Mouse (Mus musculus) left cerebral cortex, adult 9 months (tissue): ENCODE data around the gene Slc6a9.
A peak's percentile ranks its signal among the peaks of the same experiment; 100 is the strongest.

ENCODE experiments used
- DNase-seq, 2 experiments: peaks; one replicate each; pipeline ENCODE4 v3.0.0; 2022; ENCODE audit warnings: low spot score in 2 of 2

Slc6a9 gene

DNA sequence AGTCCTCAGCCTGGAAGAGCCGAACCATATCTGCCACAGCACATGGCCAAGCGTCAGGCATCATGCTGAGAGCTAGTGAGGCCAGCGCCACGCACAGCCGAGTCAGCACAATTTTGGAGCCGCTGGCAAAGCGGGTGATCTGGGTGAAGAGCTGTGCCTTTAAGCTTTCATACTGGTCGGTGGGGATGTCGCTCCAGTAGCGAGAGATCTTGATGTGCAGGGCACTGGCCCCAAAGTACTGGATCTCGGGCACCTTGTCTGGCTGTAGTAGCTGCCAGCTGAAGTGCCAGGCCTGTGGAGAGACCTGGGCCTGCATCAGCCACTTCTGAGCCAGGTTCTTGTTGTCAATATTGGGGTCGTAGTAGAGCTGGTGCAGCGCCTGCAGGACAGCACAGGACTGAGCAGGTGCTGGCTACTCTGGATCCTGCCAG is 77.8 kb downstream of the Slc6a9 start:
- DNase-seq, result no peak

DNA sequence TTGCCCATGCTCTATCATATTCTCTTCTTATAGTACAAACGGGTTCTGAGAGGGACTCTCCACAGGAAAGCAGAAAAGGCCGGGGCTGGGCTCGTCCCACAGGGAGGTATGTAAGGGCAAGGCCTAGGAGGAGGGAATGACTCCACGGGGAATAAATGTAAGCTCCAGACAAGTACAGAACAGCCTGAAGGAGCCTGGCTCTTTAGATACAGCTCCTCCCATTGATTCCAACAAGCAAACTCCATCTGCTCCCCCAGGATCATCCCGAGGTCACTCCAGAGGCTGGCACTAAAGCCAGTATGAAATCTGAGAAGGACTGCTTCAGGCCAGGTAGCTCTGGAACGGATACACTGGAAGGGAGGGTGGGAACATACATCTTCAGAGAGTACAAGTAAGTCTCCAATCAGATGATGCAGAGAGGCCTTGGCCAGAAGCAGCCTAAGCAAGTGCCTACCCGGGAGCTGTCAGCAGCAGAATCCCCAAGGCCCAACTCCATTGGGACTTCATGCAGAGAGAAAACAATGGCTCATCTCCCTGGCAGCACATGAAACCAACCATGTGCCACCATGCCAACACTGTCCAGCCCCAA is 78.5 kb downstream of the Slc6a9 start:
- no peak for DNase-seq

DNA sequence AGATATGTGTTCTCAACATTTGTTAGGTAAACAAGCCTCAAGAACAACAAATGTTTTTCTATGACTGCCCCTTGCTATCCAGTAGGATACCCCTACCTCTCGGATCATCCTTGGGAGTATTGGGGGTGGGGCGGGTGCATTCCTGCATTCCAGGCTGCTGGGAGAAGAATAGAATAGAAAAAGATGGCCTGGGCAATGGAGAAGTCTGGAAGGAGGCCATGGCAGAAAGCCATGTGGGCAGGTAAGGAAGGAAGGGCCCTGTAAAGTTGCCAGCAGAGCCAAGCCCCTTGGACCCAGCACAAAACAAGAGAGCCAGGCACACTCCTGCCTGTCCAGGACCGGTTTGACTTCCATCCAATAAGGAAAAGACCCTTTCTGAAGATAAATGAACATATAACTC is 79.1 kb downstream of the Slc6a9 start:
- no peak for DNase-seq

DNA sequence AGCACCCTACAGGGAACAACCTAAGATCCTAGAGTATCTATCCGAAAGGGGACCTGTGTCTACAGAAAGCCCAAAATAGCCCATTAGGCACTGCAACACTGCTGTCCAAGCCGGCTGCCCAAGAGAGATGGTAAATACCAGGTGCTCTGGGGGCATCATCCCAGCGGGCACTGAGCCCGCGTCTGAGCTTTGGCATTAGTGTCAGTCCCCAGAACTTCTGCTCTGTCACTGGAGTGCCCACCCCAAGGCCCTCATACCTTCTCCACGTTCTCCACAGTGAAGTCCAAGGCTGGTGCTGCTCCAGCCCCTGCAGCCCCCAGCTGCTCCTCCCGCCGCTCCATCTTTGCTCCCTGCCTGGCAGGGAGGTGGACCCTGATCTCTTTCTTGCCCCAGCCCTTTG is 79.7 kb downstream of the Slc6a9 start:
- no peak for DNase-seq

DNA sequence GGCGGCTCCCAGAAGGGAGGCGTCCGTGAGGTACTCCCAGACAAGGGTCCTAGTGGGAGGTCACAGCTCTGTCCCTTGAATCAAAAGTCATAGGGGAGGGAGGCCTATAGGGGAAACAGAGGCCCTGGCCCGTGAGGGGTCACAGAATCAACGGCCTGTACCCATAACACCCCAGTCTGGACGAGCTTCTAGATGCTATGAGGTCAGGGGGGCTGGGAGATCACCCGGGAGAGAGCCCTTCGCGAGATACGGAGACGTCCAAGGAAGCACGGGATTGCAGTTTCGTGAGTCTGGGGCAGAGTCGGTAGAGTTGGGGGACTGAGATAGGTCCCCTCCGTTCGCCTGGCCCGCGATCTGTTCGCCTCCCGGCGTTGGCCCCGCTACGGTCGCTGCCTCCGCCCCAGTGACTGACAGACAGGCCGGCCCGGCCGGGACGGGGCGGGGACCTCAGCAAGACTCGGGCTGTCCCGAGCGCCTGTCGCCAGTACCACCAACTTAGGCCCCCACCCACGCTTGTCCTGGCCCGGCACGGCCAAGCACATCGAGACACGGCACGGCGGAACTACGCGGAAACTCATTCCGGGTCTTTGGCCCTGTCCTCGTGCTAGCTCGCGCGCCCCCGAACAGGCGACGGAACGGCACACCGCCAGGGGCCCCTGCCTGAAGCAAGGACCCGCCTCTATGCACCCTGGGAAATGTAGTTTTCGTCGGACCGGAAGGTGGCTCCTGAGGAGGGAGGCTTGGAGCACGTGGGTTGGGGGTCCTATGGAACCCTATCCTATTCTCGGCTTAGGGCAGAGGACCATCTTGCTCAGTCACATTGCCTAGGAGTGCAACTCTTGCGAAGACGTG is 80.5 kb downstream of the Slc6a9 start, which contains the start of gene Ipo13:
TSS of gene Ipo13 (minus strand) at position 409 of the 852 bp plus-strand sequence.
- peak; percentile 78 to 91 for DNase-seq

DNA sequence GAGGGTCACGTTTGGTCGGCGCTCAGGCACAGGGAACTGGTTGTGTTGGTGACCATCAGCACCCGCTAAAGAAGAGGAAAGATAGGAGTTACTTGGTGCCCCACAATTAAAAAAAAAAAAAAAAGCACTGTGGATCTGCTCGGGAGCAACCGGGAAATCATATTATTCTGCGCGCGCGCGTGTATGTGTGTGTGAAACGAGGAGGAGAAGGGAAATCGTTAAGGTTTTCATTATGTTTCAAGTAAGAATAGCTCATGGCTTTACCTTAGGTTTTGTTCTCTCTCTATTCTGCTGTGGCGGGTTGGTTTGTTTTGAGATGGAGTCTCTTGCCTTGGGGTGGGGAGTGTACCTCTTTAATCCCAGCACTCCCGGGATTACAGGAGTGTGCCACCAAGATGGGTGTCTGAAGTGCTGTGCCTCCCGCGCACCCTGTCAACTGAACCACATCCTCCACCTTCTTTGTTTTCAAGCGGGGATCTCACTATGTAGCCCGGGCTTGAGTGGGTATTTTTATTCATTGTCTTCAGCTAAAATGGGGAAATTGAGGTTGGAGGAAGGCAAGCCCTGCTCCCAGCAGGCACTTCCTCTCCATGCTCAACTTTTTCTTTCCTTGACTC is 81.3 kb downstream of the Slc6a9 start:
- DNase-seq, result no peak

DNA sequence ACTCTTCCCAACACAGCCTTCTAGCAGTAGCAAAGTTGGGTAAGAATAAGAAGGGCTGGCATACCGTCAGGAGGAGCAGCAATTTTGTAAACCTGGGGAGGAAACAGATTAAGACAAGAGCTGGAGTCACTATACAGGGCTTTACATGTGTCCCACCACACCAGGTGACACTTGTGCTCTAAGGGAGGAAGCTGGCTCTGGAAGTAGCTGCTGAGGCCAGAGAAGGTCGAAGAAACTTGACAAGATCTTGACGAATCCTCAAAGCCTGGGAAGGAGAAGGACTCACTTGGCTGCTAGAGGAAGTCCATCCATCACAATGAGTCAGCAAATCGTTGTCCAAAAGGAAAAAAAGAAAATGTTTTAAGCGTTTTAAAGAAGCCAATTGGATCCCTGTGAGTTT is 82.1 kb downstream of the Slc6a9 start:
- no peak for DNase-seq

DNA sequence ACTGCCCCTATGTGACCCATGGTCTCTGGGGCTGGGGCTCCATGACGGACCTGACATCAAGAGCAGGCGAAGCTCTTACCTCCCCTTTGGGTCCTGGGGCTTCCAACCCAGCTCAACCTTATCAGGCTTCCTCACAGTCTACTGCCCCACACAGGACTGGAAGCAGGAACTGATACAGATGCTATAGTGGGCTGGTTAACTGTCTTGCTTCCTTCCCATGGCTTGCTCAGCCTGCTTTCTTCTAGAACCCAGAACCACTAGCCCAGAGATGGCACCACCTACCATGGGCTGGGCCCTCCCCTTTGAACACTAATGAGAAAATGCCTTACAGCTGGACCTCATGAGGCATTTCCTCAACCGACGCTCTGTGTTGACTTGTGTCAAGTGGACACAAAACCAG is 83.1 kb downstream of the Slc6a9 start:
- DNase-seq, result no peak

DNA sequence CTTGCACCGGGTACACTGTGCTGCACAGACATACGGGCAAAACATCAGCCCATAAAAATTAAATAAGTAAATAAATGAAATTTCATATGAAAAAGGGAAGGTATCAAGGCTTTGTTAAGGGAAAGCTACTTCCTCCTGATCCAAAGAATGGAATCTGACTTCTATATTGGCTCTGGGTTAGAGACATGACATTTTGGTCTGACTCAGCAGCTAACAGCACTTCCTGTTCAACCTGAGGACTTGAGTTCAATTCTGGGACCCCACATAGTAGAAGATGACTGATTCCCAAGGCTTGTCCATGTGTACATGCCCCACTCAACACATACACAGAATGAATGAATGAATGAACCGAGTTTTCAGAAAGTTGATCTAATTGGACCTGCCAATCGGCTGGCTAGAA is 83.5 kb downstream of the Slc6a9 start:
- DNase-seq, result no peak

DNA sequence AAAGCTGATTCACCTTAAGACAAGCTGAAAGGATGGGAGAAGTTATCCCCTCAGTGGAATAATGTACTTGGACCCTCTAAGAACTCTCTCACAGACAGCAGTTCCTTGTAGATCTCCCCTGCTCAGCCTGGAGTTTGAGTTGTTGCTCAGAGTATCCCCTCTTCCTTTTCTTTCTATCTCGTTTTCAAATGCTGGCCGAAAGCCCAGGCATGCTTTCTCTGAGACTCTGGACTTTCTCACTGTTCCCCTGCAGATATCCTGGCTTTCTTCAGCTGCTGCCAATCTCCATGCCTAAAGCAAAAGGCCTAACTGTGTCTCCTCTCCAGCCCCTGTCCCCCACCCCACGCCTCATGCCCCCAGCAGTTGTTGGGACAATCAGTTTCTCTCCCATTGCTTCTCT is 84.0 kb downstream of the Slc6a9 start:
- no peak for DNase-seq

DNA sequence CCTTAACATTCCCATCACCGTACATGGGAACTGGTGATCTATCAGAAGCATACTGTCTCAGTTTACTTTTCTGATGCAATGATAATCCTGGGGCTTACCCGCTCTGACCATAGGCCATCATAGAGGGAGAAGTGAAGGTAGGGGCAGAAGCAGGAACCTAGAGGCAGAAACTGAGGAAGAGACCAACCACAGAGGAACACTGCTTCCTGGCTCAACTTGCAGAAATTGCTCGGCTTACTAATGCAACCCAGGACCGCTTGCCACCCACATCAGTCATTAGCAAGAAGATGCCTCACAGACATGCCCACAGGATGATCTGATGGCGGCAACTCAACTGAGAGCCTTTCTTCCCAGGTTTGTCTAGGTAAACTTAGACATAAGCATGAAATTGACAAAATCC is 84.5 kb downstream of the Slc6a9 start:
- no peak for DNase-seq

DNA sequence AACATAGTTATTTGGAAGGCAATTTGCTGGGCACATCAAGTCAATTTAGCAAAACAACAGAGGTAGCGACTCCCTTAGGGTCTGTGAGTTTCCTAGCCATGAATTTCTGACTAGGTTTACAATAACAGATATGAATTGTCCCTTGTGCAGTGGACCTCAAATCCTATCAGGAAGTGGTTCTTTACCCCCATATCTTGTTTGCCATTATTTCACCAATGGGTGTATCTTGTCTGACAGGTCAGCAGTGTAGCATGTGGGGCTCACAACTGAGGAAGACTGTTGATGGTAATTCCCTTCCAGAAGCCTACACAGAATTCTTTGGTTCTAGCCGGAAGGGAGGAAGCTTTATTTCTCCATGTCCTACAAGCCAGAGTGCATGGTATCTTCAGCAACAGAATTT is 87.1 kb downstream of the Slc6a9 start:
- no peak for DNase-seq

DNA sequence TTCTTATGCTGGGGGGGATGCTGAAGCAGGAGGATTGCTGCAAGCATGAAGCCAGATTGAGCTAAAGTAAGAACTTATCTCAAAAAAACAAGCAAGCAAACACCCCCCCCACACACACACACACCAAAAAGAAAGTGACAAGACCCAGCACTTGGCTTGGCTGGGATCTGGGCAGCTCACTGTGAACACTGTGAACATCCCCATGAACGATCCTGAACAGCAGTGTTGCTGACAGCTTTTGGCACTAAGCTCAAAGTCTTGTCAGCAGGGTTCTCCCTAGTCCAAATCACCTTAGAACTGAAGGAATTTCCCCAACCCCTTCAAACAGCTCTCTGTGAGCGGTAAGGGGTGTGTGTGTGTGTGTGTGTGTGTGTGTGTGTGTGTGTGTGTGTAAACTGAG is 89.1 kb downstream of the Slc6a9 start:
- DNase-seq, result no peak
